Mouse (Mus musculus) heart, embryonic 13.5 days (tissue): ENCODE results near the gene Fars2. TPM values are rescaled to one million over a fixed set of nuclear protein-coding genes. Genes with fewer than 3 reads are reported as not detected.
"Not testable (repeated sequence)": the region's sequence is repeated elsewhere in the genome, so short reads cannot be mapped to it uniquely, and the experiment has no call there.

Experiments
- ATAC-seq: fragments of 200-750 bp; cut with Nextera tagmentation; 2 replicates; pipeline ENCODE4 v1.8.0; 2017; ENCODE audit warnings: moderate TSS enrichment; ENCODE audit not compliant: insufficient number of reproducible peaks, low FRiP score, low TSS enrichment; ENCODE audit errors: extremely low read depth
- H3K27ac ChIP-seq: fragments of 300-500 bp; sonication (generic); replicated peaks from 2 replicates; pipeline ENCODE4 v1.5.1; 2015; ENCODE audit warnings: moderate library complexity, mild to moderate bottlenecking, inconsistent platforms
- H3K27me3 ChIP-seq: fragments of 300-500 bp; sonication (generic); replicated peaks from 2 replicates; pipeline ENCODE4 v1.6.1; 2015; ENCODE audit warnings: mild to moderate bottlenecking, inconsistent platforms
- H3K36me3 ChIP-seq: fragments of 300-500 bp; sonication (generic); 2 replicates; pipeline ENCODE4 v1.6.1; 2015; ENCODE audit warnings: mild to moderate bottlenecking, inconsistent platforms
- H3K4me1 ChIP-seq: fragments of 300-500 bp; sonication (generic); 2 replicates; pipeline ENCODE4 v1.6.1; 2015; ENCODE audit warnings: inconsistent platforms
- H3K4me2 ChIP-seq: fragments of 300-500 bp; sonication (generic); 2 replicates; pipeline ENCODE4 v1.6.1; 2015; ENCODE audit warnings: inconsistent platforms, mild to moderate bottlenecking, moderate library complexity
- H3K4me3 ChIP-seq: fragments of 300-500 bp; sonication (generic); 2 replicates; pipeline ENCODE4 v1.5.1; 2015; ENCODE audit warnings: moderate library complexity, mild to moderate bottlenecking, inconsistent platforms
- H3K9ac ChIP-seq: fragments of 300-500 bp; sonication (generic); 2 replicates; pipeline ENCODE4 v1.6.1; 2015; ENCODE audit warnings: inconsistent platforms, mild to moderate bottlenecking, moderate library complexity
- H3K9me3 ChIP-seq: fragments of 300-500 bp; sonication (generic); 2 replicates; pipeline ENCODE4 v1.6.1; 2016; ENCODE audit warnings: inconsistent platforms
- WGBS: fragments of 180-500 bp; shearing (Covaris S2); methylation state at CpG from one replicate; pipeline ENCODE4 v1.1.7; 2015; ENCODE audit warnings: mixed read lengths; 5-methylcytosine and 5-hydroxymethylcytosine counted together
- polyA plus RNA-seq: library from polyadenylated mRNA; unstranded; fragments of >200 nt; fragmentation: Nextera tagmentation; extraction: Ambion mirVana; gene quantifications from 2 replicates; pipeline ENCODE4 v1.2.1, GENCODE M21; 2015

Fars2 gene
- polyA plus RNA-seq, 1 experiment from 2014 or later = 54.3 TPM

DNA sequence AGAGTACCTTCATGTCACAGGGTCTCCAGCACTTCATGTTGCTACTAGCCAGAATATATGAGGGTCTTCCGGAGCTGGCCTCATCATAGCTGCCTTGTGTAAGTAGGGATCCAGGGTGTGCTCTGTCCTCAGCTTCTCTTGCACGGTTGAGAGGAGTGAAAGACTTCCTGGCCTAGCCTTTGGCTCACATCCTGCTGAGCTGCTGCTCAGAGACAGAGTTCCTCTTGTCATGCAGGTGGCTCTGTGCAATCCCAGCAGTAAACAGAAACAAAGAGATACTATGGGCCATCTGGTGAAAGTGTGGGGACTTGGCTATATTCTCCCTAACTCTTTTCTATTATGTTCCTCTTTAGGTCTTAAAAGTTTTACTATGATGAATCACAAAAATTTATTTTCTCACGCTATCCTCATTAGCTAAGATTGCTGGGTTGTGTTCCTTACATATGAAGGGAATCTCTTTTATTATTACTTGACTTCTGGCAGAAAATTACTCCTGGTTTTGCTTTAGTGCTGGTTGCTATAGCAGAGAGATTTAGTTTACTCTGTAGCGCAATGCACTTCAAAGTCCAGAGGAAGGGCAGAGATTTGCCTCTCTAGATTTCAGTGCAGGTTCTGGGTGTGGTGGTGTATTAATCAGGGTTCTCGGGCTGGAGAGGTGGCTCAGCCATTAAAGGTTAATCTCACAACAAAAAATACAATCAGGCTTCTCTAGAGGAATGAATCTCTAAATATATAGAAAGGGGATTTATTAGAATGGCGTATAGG is 32.1 kb downstream of the Fars2 start:
- H3K4me2 ChIP-seq = no peak overlapping the region
- 68% methylated on average over 6 of the region's 6 CpGs for WGBS

DNA sequence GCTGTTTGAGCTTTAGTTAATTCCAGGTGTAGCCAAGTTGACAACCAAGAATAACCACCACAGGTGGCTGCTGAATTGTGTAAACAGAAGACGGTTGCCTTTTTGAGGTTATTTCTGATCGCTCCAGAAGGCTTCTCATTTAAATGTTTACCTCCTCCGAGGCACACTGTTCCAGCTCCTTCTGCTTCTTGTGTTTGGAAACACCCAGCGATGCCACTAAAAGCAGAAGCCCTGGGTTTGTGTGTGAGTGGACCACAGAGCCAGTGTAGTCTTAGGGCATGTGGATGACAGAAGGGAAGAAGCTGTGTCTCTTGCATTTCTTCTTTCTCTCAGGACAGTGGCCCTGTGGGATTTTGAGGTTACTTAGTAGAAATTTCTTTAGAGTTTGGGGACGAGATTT is 33.1 kb downstream of the Fars2 start:
- ATAC-seq = no peak
- WGBS = 75% methylated on average over 5 of the region's 5 CpGs
- Histone ChIP-seq H3K27me3 (no peaks in the 10 kb centered on the region), H3K9me3 (no peaks in the 10 kb centered on the region), H3K9ac (no peak overlapping the region), H3K4me1 (peaks cover 50% of the 10 kb centered on the region), H3K4me2 (no peak overlapping the region), H3K36me3 (no peaks in the 10 kb centered on the region), H3K27ac (no peak overlapping the region), H3K4me3 (no peak overlapping the region)

More for the DNA sequence above, 32.1 kb downstream of the Fars2 start:
- Histone ChIP-seq H3K27me3 (no peaks in the 10 kb centered on the region), H3K4me3 (no peak overlapping the region), H3K27ac (no peak overlapping the region), H3K36me3 (no peaks in the 10 kb centered on the region), H3K4me1 (peaks cover 51% of the 10 kb centered on the region), H3K9me3 (no peaks in the 10 kb centered on the region), H3K9ac (no peak overlapping the region)
- ATAC-seq = no peak

DNA sequence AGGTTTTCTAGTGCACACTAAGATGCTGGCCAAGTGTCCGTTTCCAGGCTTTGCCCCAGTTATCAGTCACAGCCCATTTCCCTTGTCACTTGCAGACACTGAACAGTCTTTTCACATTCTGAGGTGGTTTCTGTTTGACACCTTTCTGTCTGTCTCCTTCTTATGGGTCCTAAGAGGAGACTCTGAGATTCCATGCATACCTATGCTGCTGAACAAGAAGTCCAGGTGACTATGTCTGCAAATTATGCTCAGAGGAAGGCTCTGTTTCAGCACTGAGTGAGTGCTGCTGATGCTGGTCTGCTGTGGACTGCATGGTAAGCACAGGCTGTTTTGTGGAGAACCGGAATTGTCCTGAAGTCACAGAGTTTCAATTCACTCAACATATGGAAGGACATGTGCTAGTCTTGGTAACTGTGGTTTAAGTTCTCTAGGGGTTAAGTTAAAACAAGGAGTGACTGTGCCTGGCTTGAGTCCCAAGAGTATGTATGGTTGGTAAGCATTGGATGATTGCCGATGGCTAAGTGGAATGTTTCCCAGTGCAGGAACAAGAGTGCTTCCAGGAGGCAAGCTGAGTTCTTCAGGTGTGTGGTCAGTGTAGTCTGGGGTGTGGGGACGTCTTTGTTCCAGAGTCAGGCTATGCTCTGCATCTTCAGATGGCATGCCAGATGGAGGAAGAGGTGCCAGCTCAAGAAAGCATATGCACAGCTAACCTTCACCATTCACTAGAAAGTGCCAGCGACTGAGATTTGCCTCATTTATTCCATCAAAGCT is 35.7 kb downstream of the Fars2 start:
- ATAC-seq = no peak
- Histone ChIP-seq H3K4me3 (no peak overlapping the region), H3K27me3 (no peaks in the 10 kb centered on the region), H3K4me1 (peaks cover 30% of the 10 kb centered on the region), H3K9me3 (no peaks in the 10 kb centered on the region), H3K9ac (no peak overlapping the region), H3K36me3 (no peaks in the 10 kb centered on the region), H3K4me2 (no peak overlapping the region), H3K27ac (no peak overlapping the region)
- WGBS = 58% methylated on average over 5 of the region's 5 CpGs

DNA sequence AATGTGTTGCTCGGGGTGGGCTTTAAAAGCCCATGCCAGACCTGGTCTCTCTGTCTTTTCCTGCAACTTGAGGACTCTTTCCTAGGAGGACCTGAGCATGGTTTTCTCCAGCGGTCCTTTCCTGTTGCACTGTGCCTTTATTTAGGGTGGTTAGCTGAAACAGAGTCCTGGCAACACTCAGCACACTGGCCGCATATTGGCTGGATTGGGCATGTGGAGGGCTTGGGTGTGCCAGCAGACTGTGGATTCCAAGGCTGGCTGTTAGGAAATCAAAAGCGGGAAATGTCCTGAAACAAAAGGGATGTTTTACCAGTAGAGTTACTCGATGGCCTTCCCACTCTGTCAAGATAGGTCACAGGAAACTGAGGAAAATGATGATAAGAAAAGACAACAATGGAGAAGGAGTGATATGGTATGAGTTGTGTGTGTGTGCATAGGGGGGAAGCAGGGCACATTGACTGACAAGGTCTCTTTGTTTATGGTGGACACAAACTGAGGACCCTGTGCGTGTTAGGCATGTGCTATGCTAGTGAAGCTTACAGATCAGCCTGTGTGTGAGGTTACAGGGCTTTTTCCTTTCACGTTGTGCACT is 39.2 kb downstream of the Fars2 start:
- no peak for ATAC-seq
- Histone ChIP-seq H3K27ac (no peak overlapping the region), H3K4me1 (peaks cover 22% of the 10 kb centered on the region), H3K4me3 (no peak overlapping the region), H3K9ac (no peak overlapping the region), H3K27me3 (no peaks in the 10 kb centered on the region), H3K4me2 (no peak overlapping the region), H3K9me3 (no peaks in the 10 kb centered on the region), H3K36me3 (no peaks in the 10 kb centered on the region)
- WGBS = 71% methylated on average over 7 of the region's 7 CpGs

DNA sequence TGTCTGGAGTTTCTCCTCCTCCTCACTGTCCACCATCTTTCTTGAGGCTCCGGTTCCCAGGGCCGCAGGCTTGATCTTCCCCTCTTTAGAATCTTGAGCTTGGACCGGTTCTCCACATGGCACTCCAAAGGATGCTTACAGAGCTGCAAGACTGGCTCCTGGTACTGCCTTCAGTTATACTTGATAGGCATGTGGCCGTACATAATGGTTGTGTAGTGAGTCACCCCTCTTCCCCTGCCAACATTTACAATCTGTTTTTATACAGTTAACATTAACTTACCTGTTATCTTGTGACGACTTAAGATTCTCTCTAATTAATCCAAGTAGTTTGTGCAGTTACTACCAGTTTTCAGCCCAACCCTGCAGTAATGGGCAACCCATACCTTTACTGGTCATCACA is 46.2 kb downstream of the Fars2 start:
- Histone ChIP-seq H3K4me1 (peaks cover 3% of the 10 kb centered on the region), H3K9me3 (no peaks in the 10 kb centered on the region), H3K4me2 (no peak overlapping the region), H3K27me3 (no peaks in the 10 kb centered on the region), H3K36me3 (no peaks in the 10 kb centered on the region), H3K4me3 (no peak overlapping the region), H3K27ac (no peak overlapping the region), H3K9ac (no peak overlapping the region)
- WGBS = 77% methylated on average over 5 of the region's 5 CpGs
- ATAC-seq = no peak

DNA sequence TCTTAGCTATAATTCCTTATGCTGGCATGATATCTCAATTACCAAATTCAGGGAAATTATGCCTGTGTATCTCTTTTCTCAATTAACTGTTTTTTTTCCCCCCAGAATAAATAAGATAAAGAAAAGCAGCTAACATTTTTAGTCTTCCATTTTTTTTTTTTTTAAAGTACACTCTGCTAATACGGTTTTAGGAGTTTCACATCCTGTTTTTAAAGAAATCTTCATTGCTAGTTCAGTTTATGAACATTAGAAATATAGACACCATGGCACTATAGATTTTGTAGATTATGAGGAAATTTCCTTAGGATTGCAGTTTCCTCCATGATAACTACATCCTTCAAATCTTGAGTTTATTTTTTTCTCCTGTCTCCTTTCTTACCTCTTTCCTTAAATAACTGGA is 46.7 kb downstream of the Fars2 start:
- no peak overlapping the region for H3K4me2 ChIP-seq
- no peak for ATAC-seq
- H3K9me3 ChIP-seq = no peaks in the 10 kb centered on the region
- H3K4me3 ChIP-seq = no peak overlapping the region
- 76% methylated on average over 1 of the region's 1 CpGs for WGBS
- H3K27ac ChIP-seq = no peak overlapping the region
- no peaks in the 10 kb centered on the region for H3K27me3 ChIP-seq
- no peaks in the 10 kb centered on the region for H3K4me1 ChIP-seq
- H3K9ac ChIP-seq = no peak overlapping the region
- H3K36me3 ChIP-seq = no peaks in the 10 kb centered on the region

GRCm38 (mm10) chr13:36172981-36173380 is 55.8 kb downstream of the Fars2 start:
- H3K4me1 ChIP-seq, ATAC-seq, H3K9me3 ChIP-seq, H3K36me3 ChIP-seq, H3K4me2 ChIP-seq, H3K27ac ChIP-seq, H3K27me3 ChIP-seq, H3K4me3 ChIP-seq, H3K9ac ChIP-seq: not testable (repeated sequence)
- 47% methylated on average over 2 of the region's 2 CpGs for WGBS

GRCm38 (mm10) chr13:36174101-36174500 is 56.9 kb downstream of the Fars2 start:
- H3K4me1 ChIP-seq = peaks cover 9% of the 10 kb centered on the region
- 92% methylated on average over 5 of the region's 5 CpGs for WGBS
- no peak overlapping the region for H3K27ac ChIP-seq
- H3K9ac ChIP-seq = no peak overlapping the region
- no peaks in the 10 kb centered on the region for H3K27me3 ChIP-seq
- H3K4me3 ChIP-seq = no peak overlapping the region
- H3K4me2 ChIP-seq = no peak overlapping the region
- no peak for ATAC-seq
- no peaks in the 10 kb centered on the region for H3K9me3 ChIP-seq
- H3K36me3 ChIP-seq = no peaks in the 10 kb centered on the region

- no peaks in the 10 kb centered on the region for H3K27me3 ChIP-seq
- WGBS = 83% methylated on average over 4 of the region's 4 CpGs
Observed at GRCm38 (mm10) chr13:36174772-36175171, 57.6 kb downstream of the Fars2 start.

DNA sequence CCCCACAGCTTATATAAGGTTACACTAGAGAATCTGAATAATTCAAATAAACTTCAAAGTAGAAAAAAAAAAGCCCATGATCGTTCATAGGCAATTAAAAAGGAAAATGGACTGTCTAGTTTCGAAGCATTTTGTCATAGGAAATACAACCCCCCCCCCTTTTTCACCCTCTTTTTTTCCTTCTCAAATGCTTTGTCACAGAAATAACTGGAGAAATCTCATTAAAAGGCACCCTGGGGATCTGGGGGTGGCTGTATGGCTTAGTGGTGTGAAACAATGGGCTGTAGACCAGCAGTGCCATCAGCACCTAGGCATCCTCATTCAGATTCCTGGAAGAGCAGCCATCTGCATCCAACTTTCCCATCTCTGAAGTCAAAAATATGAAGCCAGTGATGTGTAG is 64.0 kb downstream of the Fars2 start:
- Histone ChIP-seq H3K4me2 (no peak overlapping the region), H3K9me3 (no peaks in the 10 kb centered on the region), H3K4me1 (peaks cover 5% of the 10 kb centered on the region; the same call in 1 of the 2 replicates), H3K36me3 (no peaks in the 10 kb centered on the region), H3K4me3 (no peak overlapping the region), H3K9ac (no peak overlapping the region), H3K27ac (no peak overlapping the region), H3K27me3 (no peaks in the 10 kb centered on the region)
- WGBS = 83% methylated on average over 2 of the region's 2 CpGs
- ATAC-seq = no peak

More at GRCm38 (mm10) chr13:36174772-36175171, 57.6 kb downstream of the Fars2 start:
- Histone ChIP-seq H3K9me3 (no peaks in the 10 kb centered on the region), H3K36me3 (no peaks in the 10 kb centered on the region), H3K4me1 (peaks cover 9% of the 10 kb centered on the region), H3K27ac (no peak overlapping the region), H3K4me3 (no peak overlapping the region), H3K4me2 (no peak overlapping the region), H3K9ac (no peak overlapping the region)
- ATAC-seq = no peak

- Histone ChIP-seq H3K4me3 (no peak overlapping the region), H3K9me3 (no peaks in the 10 kb centered on the region), H3K27me3 (no peaks in the 10 kb centered on the region), H3K36me3 (no peaks in the 10 kb centered on the region), H3K4me2 (no peak overlapping the region), H3K4me1 (no peaks in the 10 kb centered on the region), H3K27ac (no peak overlapping the region), H3K9ac (no peak overlapping the region)
- no peak for ATAC-seq
- WGBS = 56% methylated on average over 2 of the region's 2 CpGs
Observed at GRCm38 (mm10) chr13:36190577-36190976, 73.4 kb downstream of the Fars2 start.
